Comparison of ENCODE assay signal across 12 mouse cellular contexts in genomic region chr5:151135965-151136364, GRCm38 (mm10).
DNase-seq lines count a peak whose midpoint lies in the region; ATAC-seq lines count a peak whose summit lies in the region.
"Had no signal": no experiment of that assay in that cellular context is flagged by ENCODE, and none has a peak within 500 bp of the region (broad histone marks: within the 10 kb centered on the region; RNA-seq: fewer than 3 reads in every experiment).

No protein-coding gene starts in this region.

- peak overlapping the region; percentile 8; the same call in 1 of the 2 replicates for H3K27ac ChIP-seq in intestine, embryonic 16.5 days (ENCODE audit: low read length)
- no peak overlapping the region for H3K27ac ChIP-seq in hindbrain, embryonic 13.5 days

- no peaks in the 10 kb centered on the region for H3K9me3 ChIP-seq in intestine, embryonic 16.5 days (ENCODE audit: control insufficient read depth, low read length)
- H3K9me3 ChIP-seq in hindbrain, embryonic 13.5 days: no peaks in the 10 kb centered on the region

- WGBS in intestine, embryonic 16.5 days: 54% methylated on average over 6 of the region's 6 CpGs
- WGBS in hindbrain, embryonic 13.5 days: 73% methylated on average over 6 of the region's 6 CpGs

- H3K36me3 ChIP-seq in intestine, embryonic 16.5 days (ENCODE audit: control insufficient read depth, insufficient read depth, low read length): no peaks in the 10 kb centered on the region
- H3K36me3 ChIP-seq in hindbrain, embryonic 13.5 days: no peaks in the 10 kb centered on the region

- H3K27me3 ChIP-seq in intestine, embryonic 16.5 days (replicated peaks; ENCODE audit: control insufficient read depth, insufficient read depth, low read length): no peaks in the 10 kb centered on the region
- no peaks in the 10 kb centered on the region for H3K27me3 ChIP-seq in hindbrain, embryonic 13.5 days

- no peak overlapping the region for H3K4me3 ChIP-seq in intestine, embryonic 16.5 days (ENCODE audit: low read length)
- H3K4me3 ChIP-seq in hindbrain, embryonic 13.5 days: no peak overlapping the region

- H3K9ac ChIP-seq in intestine, embryonic 16.5 days (ENCODE audit: low read depth, low read length): no peak overlapping the region
- no peak overlapping the region for H3K9ac ChIP-seq in hindbrain, embryonic 13.5 days

- H3K4me2 ChIP-seq in intestine, embryonic 16.5 days (ENCODE audit: low read depth, low read length): no peak overlapping the region
- no peak overlapping the region for H3K4me2 ChIP-seq in hindbrain, embryonic 13.5 days

- peak; percentile 22 for DNase-seq in embryo, embryonic 10.5 days (ENCODE audit: low spot score)
- DNase-seq in embryo, embryonic 11 days: no peak
- peak; percentile 6 to 19 for DNase-seq in left cerebral cortex, adult 18-20 months (ENCODE audit: low spot score in 2 of 2)
- no peak for DNase-seq in left cerebral cortex, adult 11 months (ENCODE audit: low spot score)
- DNase-seq in spleen, postnatal 4 days (ENCODE audit: low spot score in 2 of 2): no peak
- DNase-seq: cerebellum, adult 8-10 months; gastrocnemius, postnatal 25 days; kidney, postnatal 14 days; thymus, postnatal 14 days had no signal

- 0 out of 2 replicates have a peak, but pooled peaks cover 3% of the 10 kb centered on the region for H3K4me1 ChIP-seq in intestine, embryonic 16.5 days (ENCODE audit: control insufficient read depth, insufficient read depth, low read length)
- 0 out of 2 replicates have a peak, but pooled peaks cover 3% of the 10 kb centered on the region for H3K4me1 ChIP-seq in hindbrain, embryonic 13.5 days (replicated peaks)

- peak; percentile 72 for ATAC-seq in intestine, embryonic 16.5 days
- peak; percentile 78 for ATAC-seq in megakaryocyte progenitor cell, adult 5-6 weeks (replicated peaks; ENCODE audit: poor library complexity)
- no peak for ATAC-seq in hindbrain, embryonic 13.5 days (ENCODE audit: low FRiP score)

Comparison
In these comparisons a context has a peak if more than half of its experiments do, and no peak if none do; other contexts are left out.
1. DNase-seq: peak in embryo, embryonic 10.5 days (single experiment) and left cerebral cortex, adult 18-20 months (2 of 2); none in embryo, embryonic 11 days (single experiment), left cerebral cortex, adult 11 months (single experiment) and spleen, postnatal 4 days (0 of 2).